In the genomic region with DNA sequence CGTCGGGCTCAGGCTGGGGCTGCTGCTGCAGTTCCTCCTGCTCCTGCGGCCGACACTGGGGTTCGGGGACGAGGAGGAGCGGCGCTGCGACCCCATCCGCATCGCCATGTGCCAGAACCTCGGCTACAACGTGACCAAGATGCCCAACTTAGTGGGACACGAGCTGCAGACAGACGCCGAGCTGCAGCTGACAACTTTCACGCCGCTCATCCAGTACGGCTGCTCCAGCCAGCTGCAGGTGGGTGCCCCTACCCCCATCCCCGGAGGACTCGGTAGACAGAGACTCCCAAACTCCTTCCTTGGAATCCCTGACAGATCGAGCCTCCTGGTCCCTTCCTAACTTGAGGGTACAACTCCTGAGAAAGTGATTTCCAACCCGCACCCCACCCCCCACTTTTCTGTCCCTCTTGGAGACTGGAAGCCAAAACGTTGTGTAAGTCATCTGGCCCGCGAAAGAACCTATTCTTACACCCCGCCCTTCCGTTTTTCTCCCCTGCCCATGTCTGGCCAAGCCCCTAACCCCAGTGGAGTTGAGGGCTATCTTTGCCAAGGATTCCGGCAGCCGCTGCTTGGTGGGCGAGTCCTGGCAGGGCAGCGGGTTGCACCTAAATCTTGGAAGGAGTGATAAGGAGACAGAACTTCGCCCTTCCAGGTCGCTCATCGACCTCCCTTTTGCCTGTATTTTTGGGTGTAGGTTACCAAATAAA, we compare ENCODE assay signal across 7 mouse cellular contexts. TPM values are rescaled to one million over a fixed set of nuclear protein-coding genes. Genes with fewer than 3 reads are reported as not detected.
A peak's percentile ranks its signal among the peaks of the same experiment; 100 is the strongest.
DNase-seq lines count a peak whose midpoint lies in the region; ATAC-seq and TF ChIP-seq lines count a peak whose summit lies in the region.

No protein-coding gene starts in this region.

- no peak for TF ChIP-seq RAD21 in CH12.LX (IDR thresholded peaks at IDR 0.05; ENCODE audit: low read depth, low read length)
- TF ChIP-seq RAD21 in MEL (IDR thresholded peaks at IDR 0.05; ENCODE audit: low read depth, low read length): no peak

- dilution Hi-C loops in CH12.LX (cut with MboI; ENCODE audit: extremely low pct_ligation_motif_present, extremely low pct_unique_long_range_greater_than_20kb, low sequenced_read_pairs): no loop called here

- no peak overlapping the region for H3K27ac ChIP-seq in CH12.LX (ENCODE audit: insufficient read depth, low read depth)
- H3K27ac ChIP-seq in MEL (ENCODE audit: control insufficient read depth, low read depth, low read length): no peak overlapping the region
- H3K27ac ChIP-seq in embryonic facial prominence, embryonic 13.5 days: peak overlapping the region; percentile 51; the same call in 1 of the 2 replicates
- peak overlapping the region; percentile 88 to 95 for H3K27ac ChIP-seq in heart, embryonic 14.5 days (replicated peaks in 1 of 2; ENCODE audit: control insufficient read depth in 1 of 2, insufficient read depth in 1 of 2, low read depth in 2 of 2, low read length in 2 of 2)
- H3K27ac ChIP-seq in macrophage: no peak overlapping the region

- H3K4me1 ChIP-seq in CH12.LX (ENCODE audit: control insufficient read depth in 1 of 2, insufficient read depth in 2 of 2): peaks cover 3 to 11% of the 10 kb centered on the region in 2 experiments; a peak in 3 of 4 replicates
- H3K4me1 ChIP-seq in MEL (ENCODE audit: control insufficient read depth in 1 of 2, insufficient read depth in 2 of 2, low read length in 2 of 2): peaks cover 0 to 4% of the 10 kb centered on the region in 2 experiments; a peak in 1 of 4 replicates
- peaks cover 8% of the 10 kb centered on the region for H3K4me1 ChIP-seq in embryonic facial prominence, embryonic 13.5 days
- peaks cover 5 to 15% of the 10 kb centered on the region in 2 experiments; a peak in 2 of 4 replicates for H3K4me1 ChIP-seq in heart, embryonic 14.5 days (ENCODE audit: control insufficient read depth in 2 of 2, insufficient read depth in 2 of 2, low read length in 2 of 2)

- H3K4me3 ChIP-seq in CH12.LX (replicated peaks in 1 of 3; ENCODE audit: low read depth in 2 of 3, low read length in 2 of 3, poor library complexity in 1 of 3) (peak overlapping the region in 2 of 3 experiments; percentile 60 to 62), MEL (ENCODE audit: control insufficient read depth in 1 of 2, insufficient read depth in 1 of 2, low read depth in 2 of 2, low read length in 2 of 2) (peak overlapping the region; percentile 64 to 70), macrophage (ENCODE audit: inconsistent target) (peak overlapping the region; percentile 11; the same call in 1 of the 2 replicates)
- peak overlapping the region; percentile 75 for H3K4me3 ChIP-seq in embryonic facial prominence, embryonic 13.5 days
- H3K4me3 ChIP-seq in heart, embryonic 14.5 days (ENCODE audit: control insufficient read depth in 1 of 2, insufficient read depth in 1 of 2, low read depth in 1 of 2, low read length in 2 of 2): peak overlapping the region; percentile 84 to 90

- 0 out of 2 replicates have a peak, but pooled peaks have one; percentile 1 for ATAC-seq in embryonic facial prominence, embryonic 13.5 days (ENCODE audit: insufficient number of reproducible peaks, insufficient read depth, low FRiP score, low TSS enrichment, low read depth)
- ATAC-seq in heart, embryonic 14.5 days (ENCODE audit: insufficient number of reproducible peaks, insufficient read depth, low FRiP score, low read depth): no peak; the same call in 1 of the 2 replicates

- DNase-seq in CH12.LX (ENCODE audit: extremely low read depth): no peak
- DNase-seq in MEL (ENCODE audit: low read depth, low spot score): peak; percentile 35
- DNase-seq in kidney, postnatal 25 days: peak; percentile 60 to 79
- peak; percentile 31 for DNase-seq in testis, postnatal 14 days (ENCODE audit: low spot score)

- in situ Hi-C loops in CH12.LX (cut with MboI; ENCODE audit: low pct_ligation_motif_present, low pct_unique_long_range_greater_than_20kb, low sequenced_read_pairs): no loop called here

- peak overlapping the region; percentile 89 for H3K4me2 ChIP-seq in CH12.LX (ENCODE audit: insufficient read depth, low read depth, poor library complexity, severe bottlenecking)
- H3K4me2 ChIP-seq in embryonic facial prominence, embryonic 13.5 days: peak overlapping the region; percentile 99
- H3K4me2 ChIP-seq in heart, embryonic 14.5 days (ENCODE audit: low read length): peak overlapping the region; percentile 91

- TF ChIP-seq CTCF in CH12.LX (conservative IDR thresholded peaks at IDR 0.05 in 1 of 2, IDR thresholded peaks at IDR 0.05 in 1 of 2; ENCODE audit: low read depth in 2 of 2, low read length in 2 of 2): no peak
- no peak for TF ChIP-seq CTCF in MEL (IDR thresholded peaks at IDR 0.05 in 2 of 3, conservative IDR thresholded peaks at IDR 0.05 in 1 of 3; ENCODE audit: control insufficient read depth in 1 of 3, insufficient read depth in 1 of 3, low read depth in 2 of 3, low read length in 3 of 3, poor library complexity in 1 of 3, severe bottlenecking in 1 of 3)

- H3K9me3 ChIP-seq in CH12.LX (replicated peaks; ENCODE audit: low read length) (no peaks in the 10 kb centered on the region), MEL (replicated peaks; ENCODE audit: insufficient read depth, low read length) (no peaks in the 10 kb centered on the region)
- no peaks in the 10 kb centered on the region for H3K9me3 ChIP-seq in embryonic facial prominence, embryonic 13.5 days
- no peaks in the 10 kb centered on the region for H3K9me3 ChIP-seq in heart, embryonic 14.5 days (ENCODE audit: control insufficient read depth, low read length)

- H3K36me3 ChIP-seq in CH12.LX (replicated peaks in 1 of 2; ENCODE audit: control insufficient read depth in 1 of 2, insufficient read depth in 1 of 2, low read length in 1 of 2): no peaks in the 10 kb centered on the region
- H3K36me3 ChIP-seq in MEL (ENCODE audit: control insufficient read depth in 1 of 2, insufficient read depth in 2 of 2, low read length in 2 of 2): no peaks in the 10 kb centered on the region
- H3K36me3 ChIP-seq in embryonic facial prominence, embryonic 13.5 days: peaks cover 16% of the 10 kb centered on the region
- peaks cover 24% of the 10 kb centered on the region for H3K36me3 ChIP-seq in heart, embryonic 14.5 days (ENCODE audit: control insufficient read depth, insufficient read depth, low read length)
- no peaks in the 10 kb centered on the region for H3K36me3 ChIP-seq in macrophage (ENCODE audit: inconsistent target)

- H3K27me3 ChIP-seq in CH12.LX (replicated peaks) (peaks cover 38% of the 10 kb centered on the region), MEL (ENCODE audit: control insufficient read depth in 1 of 2, insufficient read depth in 2 of 2, low read length in 2 of 2) (peaks cover 4 to 6% of the 10 kb centered on the region in 2 experiments; a peak in 3 of 4 replicates)
- H3K27me3 ChIP-seq in embryonic facial prominence, embryonic 13.5 days: peaks cover 10% of the 10 kb centered on the region
- H3K27me3 ChIP-seq in heart, embryonic 14.5 days (ENCODE audit: control insufficient read depth, insufficient read depth, low read length): no peaks in the 10 kb centered on the region

- TF ChIP-seq POLR2A in CH12.LX (IDR thresholded peaks at IDR 0.05; ENCODE audit: low read depth, low read length): no peak
- TF ChIP-seq POLR2A in MEL (IDR thresholded peaks at IDR 0.05; ENCODE audit: control insufficient read depth in 1 of 2, insufficient read depth in 1 of 2, low read depth in 1 of 2, low read length in 2 of 2, poor library complexity in 1 of 2): no peak

- under 1% methylated on average over 35 of the region's 35 CpGs for WGBS in embryonic facial prominence, embryonic 13.5 days
- WGBS in heart, embryonic 14.5 days: 1% methylated on average over 35 of the region's 35 CpGs
- WGBS in macrophage (ENCODE audit: missing documents): 6% methylated on average over 35 of the region's 35 CpGs

- H3K79me2 ChIP-seq in CH12.LX (replicated peaks; ENCODE audit: control insufficient read depth, extremely low read depth, insufficient read depth, poor library complexity, severe bottlenecking) (no peaks in the 10 kb centered on the region), MEL (ENCODE audit: control insufficient read depth, insufficient read depth, low read length, poor library complexity) (no peaks in the 10 kb centered on the region; the same call in 1 of the 2 replicates), macrophage (ENCODE audit: inconsistent target) (no peaks in the 10 kb centered on the region)

- H3K9ac ChIP-seq in CH12.LX (ENCODE audit: insufficient read depth, low read depth) (peak overlapping the region; percentile 30; the same call in 1 of the 2 replicates), MEL (ENCODE audit: control insufficient read depth, low read depth, low read length, poor library complexity, severe bottlenecking) (peak overlapping the region; percentile 65)
- peak overlapping the region; percentile 89 for H3K9ac ChIP-seq in embryonic facial prominence, embryonic 13.5 days
- H3K9ac ChIP-seq in heart, embryonic 14.5 days (ENCODE audit: low read length): peak overlapping the region; percentile 90

- TF ChIP-seq EP300 in CH12.LX (IDR thresholded peaks at IDR 0.05; ENCODE audit: low read length) (no peak), MEL (IDR thresholded peaks at IDR 0.05; ENCODE audit: low read depth in 1 of 2, low read length in 2 of 2) (no peak)

RNA-seq across cellular contexts. Expression of gene Fzd4, which starts 0.7 kb away (rescaled TPM):
- total RNA-seq in CH12.LX (2012; rRNA removed): 0.04 and 0.08 TPM in 2 replicates
- total RNA-seq in CH12.LX (2014; rRNA removed): 0.04 TPM in 1 of 2 replicates, not detected in the other
- 0.10 and 0.13 TPM in 2 replicates for polyA plus RNA-seq in CH12.LX (2012; ENCODE audit: insufficient read length, low read depth)
- total RNA-seq in MEL (2012; rRNA removed): 0.08 and 0.13 TPM in 2 replicates
- 1 to 10 TPM in 1 of 2 experiments, not detected in 1; 1.1 TPM for polyA plus RNA-seq in MEL (2012; ENCODE audit: insufficient read depth in 1 of 2, insufficient read length in 2 of 2, low read depth in 1 of 2, low replicate concordance in 2 of 2, missing spikeins in 1 of 2)
- 5.4 and 5.7 TPM in 2 replicates for polyA plus RNA-seq in embryonic facial prominence, embryonic 13.5 days (2015; fragmentation: Nextera tagmentation; extraction: Ambion mirVana)
- polyA plus RNA-seq in heart, embryonic 14.5 days (2014; fragmentation: Nextera tagmentation; extraction: Ambion mirVana): 12.7 and 13.2 TPM in 2 replicates
- total RNA-seq in macrophage (2018; cell fraction: chromatin; rRNA removed): 1 to 10 TPM in 1 of 26 experiments, under 1 TPM in 5, not detected in 20; 0.12 to 1.7 (median 0.16) TPM
- under 1 TPM; 0.03 to 0.29 (median 0.10) TPM for total RNA-seq in macrophage (2018; cell fraction: cytosol; rRNA removed)
- total RNA-seq in macrophage (2018; cell fraction: nucleus; rRNA removed): under 1 TPM in 20 of 26 experiments, not detected in 6; 0.07 to 0.35 (median 0.19) TPM
- 0.08 to 0.23 TPM (median 0.09 TPM) in 3 replicates for polyA plus RNA-seq in macrophage (2018)

RNA-seq across cellular contexts. Expression of gene Tmem135, which starts 0.9 kb away (rescaled TPM):
- total RNA-seq in CH12.LX (2012; rRNA removed): 17.6 and 18.0 TPM in 2 replicates
- 31.0 and 33.6 TPM in 2 replicates for total RNA-seq in CH12.LX (2014; rRNA removed)
- 28.6 and 30.0 TPM in 2 replicates for polyA plus RNA-seq in CH12.LX (2012; ENCODE audit: insufficient read length, low read depth)
- total RNA-seq in MEL (2012; rRNA removed): 7.4 and 8.8 TPM in 2 replicates
- 10 to 100 TPM in 1 of 2 experiments, not detected in 1; 33.9 TPM for polyA plus RNA-seq in MEL (2012; ENCODE audit: insufficient read depth in 1 of 2, insufficient read length in 2 of 2, low read depth in 1 of 2, low replicate concordance in 2 of 2, missing spikeins in 1 of 2)
- polyA plus RNA-seq in embryonic facial prominence, embryonic 13.5 days (2015; fragmentation: Nextera tagmentation; extraction: Ambion mirVana): 24.0 and 26.0 TPM in 2 replicates
- polyA plus RNA-seq in heart, embryonic 14.5 days (2014; fragmentation: Nextera tagmentation; extraction: Ambion mirVana): 28.4 and 29.4 TPM in 2 replicates
- total RNA-seq in macrophage (2018; cell fraction: chromatin; rRNA removed): 100 to 1,000 TPM in 4 of 26 experiments, 10 to 100 TPM in 22; 43.5 to 133 (median 65.0) TPM
- total RNA-seq in macrophage (2018; cell fraction: cytosol; rRNA removed): 10 to 100 TPM; 26.3 to 41.6 (median 33.7) TPM
- 10 to 100 TPM; 31.8 to 97.2 (median 55.4) TPM for total RNA-seq in macrophage (2018; cell fraction: nucleus; rRNA removed)
- 23.0 to 30.8 TPM (median 30.4 TPM) in 3 replicates for polyA plus RNA-seq in macrophage (2018)

Comparison
In these comparisons a context has a peak if more than half of its experiments do, and no peak if none do; other contexts are left out.
1. H3K27ac ChIP-seq: peak in embryonic facial prominence, embryonic 13.5 days (single experiment) and heart, embryonic 14.5 days (2 of 2); none in CH12.LX (single experiment), MEL (single experiment) and macrophage (single experiment).
2. H3K4me3 ChIP-seq: peak in every context shown above with its lines; median percentile 87 in heart, embryonic 14.5 days; 75 in embryonic facial prominence, embryonic 13.5 days; 67 in MEL; 61 in CH12.LX; 11 in macrophage.
3. H3K9ac ChIP-seq: peak in every context shown above with its lines; median percentile 90 in heart, embryonic 14.5 days; 89 in embryonic facial prominence, embryonic 13.5 days; 65 in MEL; 30 in CH12.LX.
4. Of the 35 proteins assayed by ChIP-seq in both MEL and CH12.LX: peak only in MEL: none; only in CH12.LX: MAX; in both: none; in neither: 34.
5. Peak in every context shown above with its lines, with median percentiles within 50 percentile points of each other: H3K4me2 ChIP-seq.